Mouse (Mus musculus): ENCODE data around the gene Tiam2.

- TF ChIP-seq POLR2A (IDR thresholded peaks at IDR 0.05; ENCODE audit: insufficient read depth, low read depth, low read length) (no peak), CTCF (IDR thresholded peaks at IDR 0.05; ENCODE audit: insufficient read depth, low read depth, low read length) (no peak)
These were observed 86.4 kb downstream of the Tiam2 start for GRCm38 (mm10) chr17:3412771-3413170.

Measured in olfactory bulb, adult 2 months (tissue).